Mouse (Mus musculus) layer of hippocampus, adult 11-12 months (tissue): Measurements from ENCODE around the gene Lhpp.
"Not testable (repeated sequence)": the region's sequence is repeated elsewhere in the genome, so short reads cannot be mapped to it uniquely, and the experiment has no call there.

Source experiments
- DNase-seq: peaks from one replicate; pipeline ENCODE4 v3.0.0; 2022; ENCODE audit warnings: low spot score

The Lhpp gene

DNA sequence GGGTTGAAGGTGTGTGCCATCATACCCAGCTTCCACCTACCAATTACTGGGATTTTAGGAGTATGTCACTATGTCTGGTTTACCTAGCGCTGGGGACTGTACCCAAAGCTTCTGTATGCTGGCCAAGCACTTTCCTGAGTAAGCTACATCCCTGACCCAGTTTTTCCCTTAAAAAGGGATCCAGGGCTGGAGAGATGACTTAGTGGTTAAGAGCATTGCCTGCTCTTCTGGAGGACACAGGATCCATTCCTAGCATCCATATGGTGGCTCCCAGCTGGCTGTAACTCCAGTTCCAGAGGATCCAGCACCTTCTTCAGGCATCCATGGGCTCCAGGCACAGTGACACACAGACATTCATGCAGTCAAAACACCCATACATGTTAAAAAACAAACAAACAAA lies 36.1 kb downstream of the Lhpp start:
- DNase-seq: no peak

DNA sequence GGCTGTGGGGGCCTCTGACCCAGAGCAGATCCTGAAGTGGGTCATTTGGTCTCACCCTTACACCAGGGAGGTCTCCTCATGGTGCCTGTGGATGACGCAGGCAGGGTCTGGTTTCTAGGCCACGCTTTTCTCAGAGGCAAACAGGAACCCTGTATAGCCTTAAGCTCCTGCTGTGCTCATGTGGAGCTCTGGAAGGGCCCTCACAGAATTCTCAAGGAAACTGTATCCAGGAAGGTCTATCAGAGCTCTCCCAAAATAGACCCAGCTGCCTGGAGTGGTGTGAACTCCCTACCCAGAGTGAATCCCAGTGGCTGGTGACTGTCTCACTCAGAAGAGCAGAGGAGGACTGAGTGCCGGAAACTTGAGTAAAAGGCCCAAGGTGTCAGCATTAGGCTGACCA lies 44.0 kb downstream of the Lhpp start:
- no peak for DNase-seq

DNA sequence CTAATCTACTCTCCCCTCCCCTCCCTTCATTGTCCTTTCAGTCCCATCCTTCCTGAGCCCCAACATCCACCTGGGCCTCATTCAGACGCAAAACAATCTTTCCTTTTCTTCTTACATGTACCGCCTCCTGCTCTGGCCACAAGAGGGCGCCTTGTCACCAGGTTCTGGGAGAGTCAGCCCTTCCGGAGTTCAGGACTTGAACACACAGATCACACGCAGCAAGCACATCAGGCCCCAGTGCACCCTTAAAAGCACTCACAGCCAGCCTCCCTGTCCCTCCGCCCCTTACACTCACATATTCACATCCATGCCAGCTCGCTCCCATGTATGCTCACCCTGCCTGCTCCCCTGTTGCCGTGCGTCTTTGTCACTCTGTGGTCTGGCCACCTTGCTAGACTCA lies 45.6 kb downstream of the Lhpp start:
- peak; percentile 92 for DNase-seq

DNA sequence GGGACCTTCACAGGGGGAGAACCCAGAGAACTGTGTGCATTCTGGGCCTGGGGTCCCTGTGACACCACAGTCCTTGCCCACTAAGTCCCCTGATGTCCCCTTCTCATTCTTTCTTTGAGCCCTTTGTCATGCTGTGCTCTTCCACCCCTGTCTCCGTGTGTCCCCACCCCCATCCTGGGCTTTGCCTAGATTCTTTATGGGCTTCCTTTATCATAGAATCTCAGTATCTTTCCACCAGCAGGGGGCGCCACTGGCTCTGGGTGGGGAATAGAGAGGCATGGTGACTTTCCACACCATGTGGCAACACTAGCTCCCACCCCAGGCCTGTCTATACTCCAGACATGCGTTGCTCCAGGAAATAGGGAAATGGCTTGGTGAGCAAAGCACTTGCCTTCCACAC lies 46.1 kb downstream of the Lhpp start:
- DNase-seq: peak; percentile 94

- DNase-seq: no peak
Measured at GRCm38 (mm10) chr7:132657371-132658057, 47.1 kb downstream of the Lhpp start.

- no peak for DNase-seq
Measured at GRCm38 (mm10) chr7:132658058-132658450, 47.6 kb downstream of the Lhpp start.

DNA sequence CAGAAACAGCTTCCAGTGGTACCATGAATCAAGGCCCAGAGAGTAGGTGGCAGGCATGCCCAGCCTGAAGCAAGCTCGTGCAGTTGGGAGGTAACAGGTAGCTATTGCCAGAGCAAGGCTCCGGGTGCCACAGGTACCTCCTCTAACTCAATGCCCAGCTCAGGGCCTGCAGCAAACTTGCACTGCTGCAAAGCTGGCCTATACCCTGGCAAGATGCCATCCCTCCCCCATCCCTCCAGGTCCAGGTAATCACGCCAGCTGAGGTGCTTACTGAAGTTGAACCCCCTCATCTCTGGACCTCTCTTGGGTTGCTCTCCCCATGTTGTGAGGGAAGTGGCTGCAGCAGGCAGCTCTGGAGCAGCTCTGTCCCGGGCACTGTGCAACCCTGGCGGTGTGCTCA lies 48.2 kb downstream of the Lhpp start:
- DNase-seq: no peak

DNA sequence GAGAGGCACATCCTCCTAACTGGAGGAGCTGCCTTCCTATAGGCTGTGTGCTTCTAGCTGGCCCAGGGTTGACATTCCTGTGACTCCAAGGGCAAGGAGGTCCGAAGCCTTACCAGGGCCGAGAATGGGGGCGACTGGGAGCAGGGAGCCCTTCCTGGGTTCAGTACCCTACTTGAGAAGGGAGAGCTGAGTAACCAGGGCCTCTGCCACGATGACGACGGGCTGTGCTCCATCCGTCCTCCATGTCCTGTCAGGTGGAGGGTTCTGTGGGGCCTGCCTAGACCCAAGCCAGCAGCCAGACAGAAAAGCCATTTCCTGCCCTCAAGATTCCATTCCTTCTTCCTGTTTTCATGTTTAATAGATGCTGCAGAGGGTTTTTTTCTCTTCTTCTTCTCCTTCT lies 49.2 kb downstream of the Lhpp start:
- no peak for DNase-seq

GRCm38 (mm10) chr7:132662831-132663230 lies 52.4 kb downstream of the Lhpp start:
- not testable (repeated sequence) for DNase-seq

- DNase-seq: no peak
Measured at GRCm38 (mm10) chr7:132664815-132665214, 54.4 kb downstream of the Lhpp start.

DNA sequence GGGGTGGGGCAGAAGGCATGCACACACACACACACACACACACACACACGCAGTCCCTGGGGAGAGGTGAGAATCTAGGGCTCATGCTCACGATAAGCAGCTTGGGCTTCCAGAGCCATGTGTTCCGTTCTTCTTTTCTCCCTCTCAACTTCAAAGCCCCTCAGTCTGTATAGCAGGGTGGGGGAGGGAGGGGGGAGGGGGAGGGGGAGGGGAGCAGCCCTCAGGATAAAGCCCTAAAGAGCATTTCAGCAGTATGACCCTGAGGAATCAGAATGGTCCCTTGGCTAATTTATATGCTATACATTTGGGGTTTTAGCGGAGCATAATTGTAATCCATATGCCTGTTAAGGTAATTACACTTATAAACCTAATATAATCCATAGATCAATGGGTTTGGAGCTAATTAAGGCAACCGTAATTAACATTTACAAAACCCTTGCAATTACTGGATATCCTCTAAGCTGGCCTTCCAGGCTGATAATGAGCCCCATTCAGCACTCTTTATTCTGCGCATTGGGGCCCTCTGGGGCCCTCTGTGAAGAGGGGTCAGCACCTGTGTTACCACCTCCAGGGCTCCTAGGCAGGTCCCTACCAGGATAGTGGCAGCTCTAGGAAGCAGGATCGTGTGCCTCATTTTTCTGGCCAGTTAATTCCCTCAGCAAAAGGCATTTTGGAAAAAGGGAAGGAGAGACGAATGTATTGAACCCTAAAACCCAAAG lies 55.4 kb downstream of the Lhpp start:
- DNase-seq: no peak

DNA sequence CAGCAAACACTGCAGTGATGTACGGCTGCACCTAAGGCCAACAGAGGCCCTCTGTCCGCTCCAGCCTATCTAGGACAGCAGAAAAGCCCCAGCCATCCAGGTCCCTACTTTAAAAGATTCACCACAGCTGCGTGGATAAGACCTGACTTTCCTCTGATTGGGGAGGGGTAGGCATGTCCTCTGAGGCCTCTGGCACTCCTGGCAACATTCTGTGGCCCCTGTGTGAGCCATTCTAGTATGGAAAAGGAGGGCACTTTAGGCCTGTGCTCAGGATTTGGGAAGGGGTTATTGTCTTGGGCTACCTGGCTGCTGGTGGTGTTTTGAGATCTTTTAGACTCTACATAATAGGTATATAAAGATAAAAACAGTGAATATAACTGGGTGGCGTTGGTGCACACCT lies 56.1 kb downstream of the Lhpp start:
- no peak for DNase-seq

GRCm38 (mm10) chr7:132668604-132669003 lies 58.2 kb downstream of the Lhpp start:
- no peak for DNase-seq

DNA sequence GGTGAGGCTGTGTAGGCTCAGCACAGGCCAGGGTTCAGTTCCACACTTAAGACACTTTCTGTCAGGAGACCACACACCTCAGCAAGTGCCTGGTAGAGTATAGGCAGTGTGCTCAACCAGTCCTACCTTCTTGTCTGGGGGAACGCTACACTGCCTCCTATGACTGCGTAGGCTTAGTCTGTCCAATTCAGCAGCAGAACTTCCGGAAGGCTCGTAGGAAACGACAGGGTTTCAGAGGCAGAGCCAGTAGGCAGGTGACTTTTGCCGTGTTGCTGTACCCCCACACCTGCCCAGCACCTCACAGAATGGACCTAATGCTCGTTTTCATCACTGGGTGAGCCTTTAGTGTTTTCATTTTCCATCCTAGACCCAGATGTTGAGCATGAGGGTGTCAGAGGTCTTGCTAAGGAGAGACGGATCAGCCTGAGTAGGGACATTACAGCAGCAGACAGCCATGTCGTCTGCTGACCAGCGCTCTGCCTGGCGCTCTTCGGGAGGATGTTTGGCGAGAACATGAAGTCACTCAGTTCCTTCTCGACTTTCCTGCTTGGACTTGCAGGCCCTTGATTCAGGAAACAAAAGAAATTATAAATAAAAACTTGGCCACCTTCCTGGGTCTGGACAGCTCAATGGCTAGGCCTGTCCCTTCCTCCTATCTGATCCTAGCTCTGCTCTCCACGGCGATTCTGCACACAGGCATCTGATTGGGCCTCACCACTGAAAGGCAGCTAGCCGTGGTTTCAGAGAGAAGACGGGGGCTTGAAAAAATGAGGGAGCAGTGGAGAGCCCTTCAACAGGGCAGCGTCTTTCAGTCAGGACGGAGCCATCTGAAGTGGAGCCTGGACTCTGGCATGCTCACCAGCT lies 59.8 kb downstream of the Lhpp start:
- no peak for DNase-seq

GRCm38 (mm10) chr7:132670863-132671165 lies 60.4 kb downstream of the Lhpp start:
- DNase-seq: no peak

DNA sequence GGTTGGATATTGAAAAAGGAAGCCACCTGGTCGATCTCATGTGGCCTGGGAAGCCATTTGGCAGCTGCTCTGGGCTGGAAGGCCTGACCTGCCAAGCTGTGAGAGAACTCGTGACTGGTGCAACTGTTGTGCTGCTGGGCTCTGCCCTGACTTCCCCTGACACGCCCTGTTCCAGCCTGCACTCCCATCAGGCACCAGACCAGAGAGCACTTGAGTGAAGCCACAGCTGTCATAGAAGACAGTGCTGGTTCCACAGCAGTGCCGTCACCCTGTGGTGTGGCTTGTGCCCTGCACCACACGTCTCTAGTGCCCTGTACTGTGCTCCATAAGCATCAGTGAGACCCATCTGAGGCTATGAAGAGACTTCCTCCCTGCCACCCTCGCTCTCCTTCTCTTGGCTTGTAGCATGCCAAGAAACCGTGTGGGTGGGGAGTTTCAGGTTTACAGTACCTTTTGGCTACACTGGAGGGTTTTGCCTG lies 62.1 kb downstream of the Lhpp start:
- DNase-seq: peak; percentile 58

- no peak for DNase-seq
Measured at GRCm38 (mm10) chr7:132673931-132674755, 63.7 kb downstream of the Lhpp start.

GRCm38 (mm10) chr7:132675922-132676321 lies 65.5 kb downstream of the Lhpp start:
- no peak for DNase-seq

DNA sequence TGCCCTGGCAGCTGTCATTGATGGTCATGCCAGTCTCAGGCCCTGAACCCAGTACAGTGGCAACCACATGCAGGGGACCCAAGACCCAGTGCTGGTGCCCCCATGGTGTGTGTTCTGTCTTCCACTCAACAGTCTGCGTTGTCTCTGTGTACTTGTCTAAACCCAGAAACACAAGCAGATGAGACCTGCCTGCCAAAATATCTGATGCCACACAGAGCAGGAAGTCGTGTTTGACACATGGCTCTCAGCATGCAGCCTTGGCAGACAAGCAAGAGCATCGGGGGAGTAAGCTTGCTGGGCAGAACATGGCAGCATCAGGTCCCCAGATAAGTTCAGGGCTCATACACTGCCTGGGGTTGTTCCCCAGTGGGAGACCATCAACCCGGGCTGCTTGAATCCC lies 68.7 kb downstream of the Lhpp start:
- DNase-seq: no peak

DNA sequence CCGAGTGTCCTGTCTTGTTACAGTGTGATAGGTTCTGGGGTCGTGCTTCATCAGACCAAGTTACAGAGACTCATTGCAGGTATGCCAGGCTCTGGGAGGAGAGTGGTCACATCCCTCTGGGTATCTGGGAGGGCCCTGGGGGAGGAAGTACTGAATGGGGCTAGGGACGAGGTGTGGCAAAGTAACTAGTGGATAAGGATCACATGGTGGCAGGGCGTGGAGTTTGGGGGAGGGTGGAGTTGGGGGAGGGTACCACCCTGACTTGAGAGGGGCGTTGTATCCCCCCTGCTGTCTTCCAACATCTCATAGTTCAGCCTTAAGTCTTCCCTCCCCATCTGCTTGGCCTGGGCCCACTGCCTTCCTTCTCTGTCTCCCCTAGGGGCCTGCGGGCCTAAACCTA lies 69.1 kb downstream of the Lhpp start:
- DNase-seq: no peak

GRCm38 (mm10) chr7:132681296-132681695 lies 70.9 kb downstream of the Lhpp start:
- DNase-seq: no peak

DNA sequence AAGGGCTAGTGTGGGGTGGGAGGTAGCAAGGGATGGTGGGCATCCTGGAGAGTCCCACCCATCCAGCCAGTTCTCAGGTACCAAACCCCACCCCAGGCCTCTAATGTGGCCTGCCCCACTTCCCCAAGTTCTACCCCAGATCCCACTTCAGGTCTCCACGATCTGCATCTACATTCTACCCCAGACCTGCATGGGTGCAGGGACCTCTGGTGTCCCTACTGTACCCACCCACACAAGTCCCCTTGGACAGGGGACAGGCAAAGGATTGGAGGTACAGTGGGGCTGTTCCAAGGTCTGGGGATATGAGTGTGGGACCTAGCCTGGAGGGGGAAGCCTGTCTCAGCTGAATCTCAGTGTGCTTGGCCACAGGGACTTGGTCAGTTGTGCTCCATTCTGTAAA lies 71.4 kb downstream of the Lhpp start:
- DNase-seq: no peak
